Mouse (Mus musculus): Measurements from ENCODE around the gene Acp1. TPM values are rescaled to one million over a fixed set of nuclear protein-coding genes. Genes with fewer than 3 reads are reported as not detected.

Acp1 gene
- total RNA-seq, 2 experiments from 2014 or later = 31.7 to 33.0 TPM

- DNase-seq = no peak
Measured at GRCm38 (mm10) chr12:30865781-30866180, 45.6 kb downstream of the Acp1 start.

- DNase-seq = no peak
Measured at GRCm38 (mm10) chr12:30864347-30864746, 47.0 kb downstream of the Acp1 start.

- no peak for DNase-seq
Measured at GRCm38 (mm10) chr12:30856172-30856571, 55.2 kb downstream of the Acp1 start.

GRCm38 (mm10) chr12:30855442-30856159, 55.8 kb downstream of the Acp1 start:
- DNase-seq = no peak

GRCm38 (mm10) chr12:30851871-30852270, 59.5 kb downstream of the Acp1 start:
- DNase-seq = no peak

- DNase-seq = peak; percentile 19 to 34
Measured at GRCm38 (mm10) chr12:30850902-30851301, 60.5 kb downstream of the Acp1 start.

GRCm38 (mm10) chr12:30848521-30848920, 62.9 kb downstream of the Acp1 start:
- DNase-seq = no peak

Other genes starting within 250 kb of the Acp1 start
- gene Alkal2, start 27.3 kb downstream of the Acp1 start, total RNA-seq (2021) = 1 to 10 TPM; 1.0 to 2.0 TPM
- 1 to 10 TPM; 1.3 to 2.4 TPM for gene Sh3yl1, start 79 bp upstream of the Acp1 start, total RNA-seq (2021)
- gene Fam110c, start 162.3 kb upstream of the Acp1 start, total RNA-seq (2021) = under 1 TPM; 0.22 to 0.44 TPM